Mouse (Mus musculus) bone marrow, adult 2 months (tissue): ENCODE results near the gene Bag6.

Experiments
- CTCF ChIP-seq: fragments of 200-500 bp; IDR thresholded peaks from 2 replicates; pipeline ENCODE4 v1.5.1; 2011; ENCODE audit warnings: low read length, control low read depth; ENCODE audit not compliant: control insufficient read depth, insufficient read depth
- POLR2A ChIP-seq: fragments of 200-500 bp; IDR thresholded peaks from 2 replicates; pipeline ENCODE4 v1.6.1; 2011; ENCODE audit warnings: low read depth, mild to moderate bottlenecking, control low read depth, low read length, borderline replicate concordance; ENCODE audit not compliant: control insufficient read depth

DNA sequence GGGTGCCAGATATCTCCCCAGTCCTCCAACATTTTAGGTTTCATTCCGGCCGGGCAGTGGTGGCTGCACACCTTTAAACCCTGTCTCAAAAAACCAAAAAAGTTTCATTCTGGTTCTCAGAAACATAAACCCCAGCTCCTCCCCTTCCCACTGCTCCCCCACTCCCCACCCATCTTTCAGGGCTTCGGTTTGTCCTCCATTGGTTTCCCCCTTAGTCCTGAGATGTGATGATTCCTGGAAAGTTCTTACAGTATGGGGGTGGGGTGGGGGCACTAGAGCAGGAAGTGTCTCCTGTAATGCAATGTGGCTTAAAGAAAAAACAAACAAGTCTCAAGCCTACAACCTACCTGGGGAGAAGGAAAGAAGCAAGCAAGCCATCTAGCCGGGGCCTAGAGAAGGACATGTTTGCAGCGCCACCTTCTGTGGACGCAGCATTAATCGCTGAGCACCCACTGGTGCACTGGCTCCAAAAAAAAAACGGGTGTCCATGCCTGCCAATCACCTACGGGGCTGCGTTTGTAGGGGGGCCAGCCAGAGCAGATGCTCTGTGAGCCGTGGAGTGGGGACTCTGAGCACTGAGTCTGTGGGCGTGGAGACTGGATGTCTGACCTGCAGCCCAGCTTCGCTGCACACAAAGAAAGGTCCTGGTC lies 29.1 kb upstream of the Bag6 start:
- TF ChIP-seq CTCF: peak; percentile 68
- TF ChIP-seq POLR2A: peak; percentile 33; the same call in 1 of the 2 replicates
